Mouse (Mus musculus) myocyte (in vitro differentiated cells): ENCODE results near the gene Mettl17. TPM values are rescaled to one million over a fixed set of nuclear protein-coding genes. Genes with fewer than 3 reads are reported as not detected.

ENCODE experiments used
- H3K27me3 ChIP-seq: one replicate; pipeline ENCODE4 v1.6.1; 2011; ENCODE audit not compliant: control insufficient read depth, insufficient read depth, insufficient read length
- H3K36me3 ChIP-seq: one replicate; pipeline ENCODE4 v1.6.1; 2011; ENCODE audit not compliant: control insufficient read depth, insufficient read depth
- H3K4me2 ChIP-seq: one replicate; pipeline ENCODE4 v1.6.1; 2011; ENCODE audit warnings: low read depth, control low read depth
- H3K4me3 ChIP-seq: one replicate; pipeline ENCODE4 v1.5.1; 2011; ENCODE audit warnings: mild to moderate bottlenecking, control low read depth, moderate library complexity
- H3K79me2 ChIP-seq: one replicate; pipeline ENCODE4 v1.6.1; 2011; ENCODE audit not compliant: control insufficient read depth, insufficient read depth
- H3ac ChIP-seq: one replicate; pipeline ENCODE4 v1.6.1; 2011; ENCODE audit not compliant: control insufficient read depth, insufficient read length
- CEBPB ChIP-seq: IDR thresholded peaks from 2 replicates; pipeline ENCODE4 v1.6.1; 2011; ENCODE audit warnings: mild to moderate bottlenecking, moderate library complexity; ENCODE audit not compliant: poor library complexity, insufficient read depth, severe bottlenecking
- E2F4 ChIP-seq: IDR thresholded peaks from one replicate; pipeline ENCODE4 v1.6.1; 2011; ENCODE audit warnings: mild to moderate bottlenecking, control low read depth, moderate library complexity; ENCODE audit not compliant: insufficient read depth
- MAX ChIP-seq: IDR thresholded peaks from one replicate; pipeline ENCODE4 v1.6.1; 2011; ENCODE audit warnings: low read depth, mild to moderate bottlenecking, control low read depth
- MYOD1 ChIP-seq, 3 experiments: IDR thresholded peaks; one replicate each; pipeline ENCODE4 v1.6.1; 2011; ENCODE audit warnings: control low read depth in 2 of 3, low read depth in 2 of 3, mild to moderate bottlenecking in 2 of 3, moderate library complexity in 1 of 3; ENCODE audit not compliant: insufficient read length in 2 of 3, control insufficient read depth in 1 of 3
- MYOG ChIP-seq, 3 experiments: IDR thresholded peaks; one replicate each; pipeline ENCODE4 v1.6.1; 2011; ENCODE audit warnings: control low read depth in 2 of 3, low read depth in 2 of 3, mild to moderate bottlenecking in 2 of 3; ENCODE audit not compliant: insufficient read length in 2 of 3, control insufficient read depth in 1 of 3, insufficient read depth in 1 of 3
- POLR2A ChIP-seq: IDR thresholded peaks from one replicate; pipeline ENCODE4 v1.6.1; 2011; ENCODE audit warnings: low read depth, mild to moderate bottlenecking, control low read depth, moderate library complexity; ENCODE audit not compliant: insufficient read length
- POLR2AphosphoS2 ChIP-seq: IDR thresholded peaks from one replicate; pipeline ENCODE4 v1.6.1; 2011; ENCODE audit warnings: low read depth, control low read depth; ENCODE audit not compliant: insufficient read length
- REST ChIP-seq: IDR thresholded peaks from one replicate; pipeline ENCODE4 v1.6.1; 2011; ENCODE audit warnings: mild to moderate bottlenecking, control low read depth, moderate library complexity; ENCODE audit not compliant: insufficient read depth, insufficient read length
- SRF ChIP-seq: IDR thresholded peaks from one replicate; pipeline ENCODE4 v1.6.1; 2011; ENCODE audit warnings: low read depth; ENCODE audit not compliant: control insufficient read depth, insufficient read length
- TCF12 ChIP-seq: IDR thresholded peaks from one replicate; pipeline ENCODE4 v1.6.1; 2011; ENCODE audit warnings: mild to moderate bottlenecking, control low read depth; ENCODE audit not compliant: poor library complexity, insufficient read depth, severe bottlenecking
- TCF3 ChIP-seq: IDR thresholded peaks from one replicate; pipeline ENCODE4 v1.6.1; 2011; ENCODE audit warnings: low read depth, control low read depth; ENCODE audit not compliant: insufficient read length
- USF1 ChIP-seq: IDR thresholded peaks from one replicate; pipeline ENCODE4 v1.6.1; 2011; ENCODE audit warnings: low read depth, mild to moderate bottlenecking, control low read depth, moderate library complexity
- polyA plus RNA-seq: library from polyadenylated mRNA; unstranded; fragments of >200 nt; fragmentation: generic; extraction: Trizol; gene quantifications from one replicate; pipeline ENCODE4 v1.2.1, GENCODE M21; 2012; ENCODE audit warnings: missing spikeins

Gene Mettl17
- polyA plus RNA-seq, 1 experiment = 24.1 TPM

DNA sequence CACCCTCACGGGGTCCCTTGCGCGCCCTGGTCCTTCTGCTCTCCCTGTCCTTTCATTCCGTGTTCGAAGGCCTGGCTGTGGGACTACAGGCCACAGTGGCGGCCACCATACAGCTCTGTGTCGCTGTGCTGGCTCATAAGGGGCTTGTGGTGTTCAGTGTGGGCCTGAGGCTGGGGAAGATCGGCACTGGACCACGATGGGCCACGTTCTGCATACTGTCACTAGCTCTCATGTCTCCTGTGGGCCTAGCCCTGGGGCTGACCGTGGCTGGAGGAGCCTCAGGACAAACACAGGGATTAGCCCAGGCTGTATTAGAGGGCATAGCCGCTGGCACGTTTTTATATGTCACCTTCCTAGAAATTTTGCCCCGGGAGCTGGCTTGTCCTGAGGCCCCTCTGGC lies 10.4 kb downstream of the Mettl17 start:
- no peaks in the 10 kb centered on the region for H3K27me3 ChIP-seq
- H3K36me3 ChIP-seq = no peaks in the 10 kb centered on the region
- no peak overlapping the region for H3ac ChIP-seq
- TF ChIP-seq POLR2A (no peak), MYOG (IDR thresholded peaks at IDR 0.05; ENCODE audit: control insufficient read depth in 1 of 3, insufficient read depth in 1 of 3, insufficient read length in 2 of 3, low read depth in 2 of 3) (no peak), SRF (no peak), TCF3 (no peak), E2F4 (no peak), USF1 (no peak), POLR2AphosphoS2 (no peak), TCF12 (no peak), CEBPB (no peak), MAX (no peak), REST (no peak), MYOD1 (IDR thresholded peaks at IDR 0.05; ENCODE audit: control insufficient read depth in 1 of 3, insufficient read length in 2 of 3, low read depth in 2 of 3) (no peak)
- no peak overlapping the region for H3K4me3 ChIP-seq
- H3K79me2 ChIP-seq = no peaks in the 10 kb centered on the region
- no peak overlapping the region for H3K4me2 ChIP-seq

DNA sequence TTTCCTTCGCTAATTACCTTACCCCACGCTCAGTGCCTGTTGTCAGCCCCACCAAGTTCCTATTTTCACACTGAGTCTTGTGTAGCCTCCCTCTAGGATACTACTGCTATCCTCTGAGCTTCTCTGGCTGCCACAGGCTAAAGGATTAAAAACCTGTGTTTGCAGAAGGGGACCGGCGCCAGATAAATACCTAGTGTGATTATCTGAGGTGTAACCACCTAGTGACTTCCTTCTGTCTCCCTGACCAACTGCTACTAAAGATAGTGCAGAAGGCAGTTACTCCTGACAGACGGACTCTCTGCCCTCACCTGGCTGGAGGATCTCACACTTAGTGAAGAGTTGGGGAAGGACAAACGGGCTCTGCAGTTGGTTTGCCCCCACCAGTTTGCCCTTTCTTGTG lies 11.4 kb downstream of the Mettl17 start:
- H3ac ChIP-seq = no peak overlapping the region
- no peaks in the 10 kb centered on the region for H3K79me2 ChIP-seq
- H3K4me2 ChIP-seq = no peak overlapping the region
- H3K27me3 ChIP-seq = no peaks in the 10 kb centered on the region
- TF ChIP-seq TCF12 (no peak), USF1 (no peak), MYOG (IDR thresholded peaks at IDR 0.05; ENCODE audit: control insufficient read depth in 1 of 3, insufficient read depth in 1 of 3, insufficient read length in 2 of 3, low read depth in 2 of 3) (no peak), MYOD1 (IDR thresholded peaks at IDR 0.05; ENCODE audit: control insufficient read depth in 1 of 3, insufficient read length in 2 of 3, low read depth in 2 of 3) (no peak), TCF3 (no peak), E2F4 (no peak), SRF (no peak), MAX (no peak), POLR2A (no peak), REST (no peak), CEBPB (no peak), POLR2AphosphoS2 (no peak)
- H3K4me3 ChIP-seq = no peak overlapping the region
- H3K36me3 ChIP-seq = no peaks in the 10 kb centered on the region

DNA sequence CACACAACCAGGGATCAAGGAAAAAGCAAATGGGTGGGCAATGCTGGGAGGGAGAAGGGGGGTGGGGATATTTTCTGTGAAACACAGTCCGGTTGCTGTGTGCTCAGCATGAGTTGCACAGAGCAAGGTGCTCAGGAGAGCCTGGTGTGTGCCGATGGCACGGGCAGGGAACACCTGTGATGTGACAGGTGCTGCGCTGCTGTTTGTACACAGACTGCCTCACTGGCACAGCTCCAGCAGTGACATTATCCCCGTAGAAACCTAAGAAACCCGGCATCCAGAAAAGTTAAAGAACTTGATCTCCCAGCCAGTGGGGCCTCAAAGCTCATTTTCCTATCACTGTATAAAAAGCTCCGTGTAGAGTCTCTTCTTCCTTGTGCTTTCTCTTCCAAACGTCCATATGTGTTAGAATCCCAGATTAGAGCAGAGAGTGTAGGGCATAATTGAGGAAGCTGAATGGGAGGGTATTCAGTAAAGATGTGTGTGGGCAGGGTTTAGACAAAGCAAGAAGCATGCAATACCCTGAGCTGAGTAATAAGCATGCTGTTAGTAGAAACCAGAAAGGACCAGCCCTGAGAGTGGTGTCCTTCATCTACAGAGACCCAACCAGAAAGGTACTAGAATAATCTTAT lies 12.0 kb downstream of the Mettl17 start:
- no peaks in the 10 kb centered on the region for H3K27me3 ChIP-seq
- H3ac ChIP-seq = no peak overlapping the region
- TF ChIP-seq E2F4 (no peak), USF1 (no peak), REST (no peak), MYOG (IDR thresholded peaks at IDR 0.05; ENCODE audit: control insufficient read depth in 1 of 3, insufficient read depth in 1 of 3, insufficient read length in 2 of 3, low read depth in 2 of 3) (peak in 1 of 3 experiments; percentile 51), MYOD1 (IDR thresholded peaks at IDR 0.05; ENCODE audit: control insufficient read depth in 1 of 3, insufficient read length in 2 of 3, low read depth in 2 of 3) (peak in 1 of 3 experiments; percentile 61)
- no peak overlapping the region for H3K4me2 ChIP-seq
- no peaks in the 10 kb centered on the region for H3K36me3 ChIP-seq
- no peak overlapping the region for H3K4me3 ChIP-seq
- no peaks in the 10 kb centered on the region for H3K79me2 ChIP-seq

DNA sequence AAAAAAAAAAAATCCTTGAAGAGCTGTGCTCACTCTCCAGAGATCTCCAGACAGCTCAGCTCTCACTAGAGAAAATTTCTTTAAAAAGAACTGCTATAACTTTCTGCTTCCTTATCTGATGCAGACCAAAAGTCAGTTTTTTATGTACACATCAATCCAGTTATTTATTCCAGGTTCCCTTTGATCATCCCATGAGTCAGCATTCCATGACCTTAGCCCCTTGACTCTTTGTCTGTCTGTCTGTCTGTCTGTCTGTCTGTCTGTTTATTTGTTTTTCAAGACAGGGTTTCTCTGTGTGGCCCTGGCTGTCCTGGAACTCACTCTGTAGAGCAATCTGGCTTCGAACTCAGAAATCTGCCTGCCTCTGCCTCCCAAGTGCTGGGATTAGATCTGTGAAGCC lies 14.7 kb downstream of the Mettl17 start:
- no peaks in the 10 kb centered on the region for H3K36me3 ChIP-seq
- no peak overlapping the region for H3K4me3 ChIP-seq
- no peak for TF ChIP-seq TCF12
- no peak for TF ChIP-seq TCF3

DNA sequence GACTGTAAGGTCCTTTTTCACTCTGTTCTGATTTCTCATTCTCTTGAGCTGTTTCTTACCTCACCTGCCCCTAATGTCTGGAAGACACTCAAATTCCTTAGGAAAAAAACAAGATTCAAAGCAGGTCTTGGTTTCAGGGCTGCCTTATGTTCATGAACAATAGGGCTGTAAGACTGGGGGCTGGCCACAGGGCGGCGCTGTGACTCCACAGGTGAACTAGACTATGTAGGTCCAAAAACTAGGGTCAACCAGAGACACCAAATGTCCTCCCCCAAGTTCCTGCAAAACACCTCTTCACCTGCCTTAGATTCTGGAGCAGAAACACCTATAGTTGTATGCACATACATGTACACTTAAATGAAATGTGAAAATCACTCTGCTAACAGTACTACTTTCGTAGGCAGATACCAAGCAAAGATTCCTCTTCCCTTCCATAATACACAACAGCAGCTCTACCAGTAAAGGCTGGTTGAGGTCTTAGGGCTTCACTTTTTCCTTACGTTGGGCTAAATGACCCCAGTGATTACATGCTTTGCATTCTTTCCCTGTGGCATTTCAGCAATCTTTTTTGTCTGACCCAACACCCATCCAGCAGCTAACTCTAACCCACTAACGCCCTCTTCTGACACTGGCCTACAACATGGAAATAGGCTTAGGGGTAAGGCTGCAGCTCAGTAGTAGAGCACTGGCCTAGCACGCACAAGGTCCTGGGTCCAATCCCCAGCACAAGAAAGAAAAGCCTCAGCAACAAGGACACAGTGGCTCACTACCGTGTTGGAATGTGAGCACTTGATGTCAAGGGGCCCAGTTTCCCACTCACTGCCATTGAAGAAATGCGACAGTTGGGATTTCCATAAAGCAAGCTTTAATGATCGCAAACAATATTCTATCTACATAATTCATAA lies 18.4 kb downstream of the Mettl17 start:
- Histone ChIP-seq H3K27me3 (no peaks in the 10 kb centered on the region), H3K4me3 (no peak overlapping the region), H3K4me2 (no peak overlapping the region), H3K36me3 (no peaks in the 10 kb centered on the region), H3ac (no peak overlapping the region), H3K79me2 (no peaks in the 10 kb centered on the region)
- TF ChIP-seq SRF (no peak), MYOG (IDR thresholded peaks at IDR 0.05; ENCODE audit: control insufficient read depth in 1 of 3, insufficient read depth in 1 of 3, insufficient read length in 2 of 3, low read depth in 2 of 3) (no peak), CEBPB (no peak), TCF12 (no peak), E2F4 (no peak), USF1 (no peak), POLR2AphosphoS2 (no peak), POLR2A (no peak), REST (no peak), MYOD1 (IDR thresholded peaks at IDR 0.05; ENCODE audit: control insufficient read depth in 1 of 3, insufficient read length in 2 of 3, low read depth in 2 of 3) (no peak), MAX (no peak), TCF3 (no peak)

More for the DNA sequence above, 14.7 kb downstream of the Mettl17 start:
- Histone ChIP-seq H3K27me3 (no peaks in the 10 kb centered on the region), H3K79me2 (no peaks in the 10 kb centered on the region), H3K4me2 (no peak overlapping the region), H3ac (no peak overlapping the region)
